Mouse (Mus musculus) liver, adult 2 months (tissue): Measurements from ENCODE around the gene Adra2b.

ENCODE experiments used
- CTCF ChIP-seq: fragments of 200-500 bp; IDR thresholded peaks from 2 replicates; pipeline ENCODE4 v1.5.1; 2011; ENCODE audit warnings: low read depth, low read length, control low read depth
- POLR2A ChIP-seq: fragments of 200-500 bp; IDR thresholded peaks from 2 replicates; pipeline ENCODE4 v1.6.1; 2011; ENCODE audit warnings: low read length, control low read depth; ENCODE audit not compliant: insufficient read depth; ENCODE audit errors: extremely low read depth

DNA sequence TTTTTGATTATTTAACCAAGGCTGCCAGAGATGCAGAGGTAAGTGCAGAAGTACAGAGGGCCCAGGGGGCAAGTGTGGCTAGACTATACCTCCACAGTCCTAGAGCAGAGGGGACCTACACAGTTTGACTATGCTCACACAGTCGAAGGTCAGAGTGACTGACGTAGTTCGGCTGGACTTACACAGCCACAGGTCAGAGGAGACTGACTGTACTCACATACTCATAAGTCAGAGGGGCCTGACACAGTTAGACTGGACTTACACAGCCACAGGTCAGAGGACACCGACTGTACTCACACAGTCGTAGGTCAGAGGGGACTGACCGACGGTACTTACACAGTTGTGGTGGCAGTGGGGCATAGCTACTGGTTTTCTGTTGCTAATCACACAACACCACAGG, 35.7 kb downstream of the Adra2b start:
- no peak for TF ChIP-seq CTCF
- no peak for TF ChIP-seq POLR2A
